Mouse (Mus musculus): Measurements from ENCODE around the gene Pcp4l1.

GRCm38 (mm10) chr1:171185655-171186054, 10.4 kb downstream of the Pcp4l1 start:
- TF ChIP-seq CTCF (IDR thresholded peaks at IDR 0.05; ENCODE audit: control insufficient read depth, insufficient read depth, low read length), result no peak
- no peak for TF ChIP-seq POLR2A (IDR thresholded peaks at IDR 0.05; ENCODE audit: borderline replicate concordance, control insufficient read depth, low read depth, low read length)
